8 mouse cellular contexts compared by ENCODE assay signal in the genomic region with DNA sequence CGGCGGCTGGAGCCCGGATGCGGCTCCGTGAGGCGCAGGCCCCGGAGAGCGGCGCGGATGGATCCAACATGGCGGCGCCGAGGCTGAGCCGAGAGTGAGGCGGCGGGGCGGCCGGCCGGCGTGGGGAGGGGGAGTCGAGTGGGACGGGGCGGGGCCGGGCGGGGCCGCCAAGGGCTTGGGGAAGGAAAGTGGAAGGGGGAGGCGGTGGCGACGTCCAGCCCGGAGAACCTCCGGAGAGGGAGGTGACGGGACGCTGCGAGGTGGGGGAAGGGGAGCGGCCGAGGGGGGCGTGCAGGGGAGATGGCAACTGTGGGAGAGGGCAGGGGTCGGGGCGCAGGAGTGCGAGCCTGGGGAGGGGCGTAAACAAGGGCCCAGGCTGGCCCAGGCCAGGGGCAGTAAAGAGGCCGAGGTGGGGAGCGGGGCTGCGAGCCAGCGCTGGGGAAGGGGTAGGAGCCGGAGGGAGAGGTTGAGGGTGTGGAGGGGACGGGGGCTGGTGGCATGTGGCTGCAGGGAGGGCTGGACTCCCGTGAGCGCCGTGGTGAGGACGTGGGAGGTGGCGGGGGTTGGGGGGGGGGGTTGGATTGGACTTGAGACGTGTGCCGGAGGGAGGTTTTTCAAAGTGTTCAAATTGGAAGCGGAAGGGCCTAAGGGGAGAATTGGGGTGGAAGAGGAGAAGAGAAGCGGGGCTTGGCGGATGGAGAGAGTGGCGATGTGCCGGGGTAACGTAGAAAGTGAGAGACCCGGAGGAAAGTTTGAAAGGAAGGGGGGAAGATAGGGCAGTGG. TPM values are rescaled to one million over a fixed set of nuclear protein-coding genes. Genes with fewer than 3 reads are reported as not detected.
DNase-seq lines count a peak whose midpoint lies in the region; ATAC-seq and TF ChIP-seq lines count a peak whose summit lies in the region.

No protein-coding gene starts in this region.

- peak overlapping the region; percentile 88 for H3K4me2 ChIP-seq in hindbrain, embryonic 15.5 days
- H3K4me2 ChIP-seq in liver, embryonic 15.5 days: peak overlapping the region; percentile 78
- peak overlapping the region; percentile 84 for H3K4me2 ChIP-seq in neural tube, embryonic 15.5 days

- no peak; the same call in none of the 2 replicates for TF ChIP-seq POLR2A in spleen, adult 2 months (IDR thresholded peaks at IDR 0.05; ENCODE audit: low read depth, low read length)

- WGBS in spleen, adult 2 months: 3% methylated on average over 43 of the region's 61 CpGs
- WGBS in hindbrain, embryonic 15.5 days: under 1% methylated on average over 42 of the region's 61 CpGs
- 2% methylated on average over 59 of the region's 61 CpGs for WGBS in liver, embryonic 15.5 days (ENCODE audit: insufficient replicate concordance)
- 1% methylated on average over 39 of the region's 61 CpGs for WGBS in neural tube, embryonic 15.5 days

- DNase-seq in spleen, adult 2 months (ENCODE audit: low read depth in 1 of 2, low spot score in 2 of 2): no peak
- DNase-seq in spleen, postnatal 14 days (ENCODE audit: low spot score in 2 of 2): no peak
- peak; percentile 63 to 68 for DNase-seq in adrenal gland, postnatal 4 days (ENCODE audit: low spot score in 2 of 2)
- no peak for DNase-seq in layer of hippocampus, postnatal 10 days (ENCODE audit: low spot score in 2 of 2)

- peak overlapping the region; percentile 71 for H3K4me3 ChIP-seq in spleen, adult 2 months (ENCODE audit: extremely low read depth, insufficient read depth, insufficient read length)
- H3K4me3 ChIP-seq in hindbrain, embryonic 15.5 days: peak overlapping the region; percentile 93
- H3K4me3 ChIP-seq in liver, embryonic 15.5 days (replicated peaks): peak overlapping the region; percentile 93
- H3K4me3 ChIP-seq in neural tube, embryonic 15.5 days (replicated peaks): peak overlapping the region; percentile 84

- H3K27me3 ChIP-seq in spleen, adult 2 months (ENCODE audit: control insufficient read depth, insufficient read depth, low read length): no peaks in the 10 kb centered on the region
- no peaks in the 10 kb centered on the region for H3K27me3 ChIP-seq in hindbrain, embryonic 15.5 days
- no peaks in the 10 kb centered on the region for H3K27me3 ChIP-seq in liver, embryonic 15.5 days
- H3K27me3 ChIP-seq in neural tube, embryonic 15.5 days (replicated peaks): no peaks in the 10 kb centered on the region

- H3K9me3 ChIP-seq in hindbrain, embryonic 15.5 days: no peaks in the 10 kb centered on the region
- no peaks in the 10 kb centered on the region for H3K9me3 ChIP-seq in liver, embryonic 15.5 days (replicated peaks)
- H3K9me3 ChIP-seq in neural tube, embryonic 15.5 days (replicated peaks): no peaks in the 10 kb centered on the region

- peaks cover 3% of the 10 kb centered on the region for H3K4me1 ChIP-seq in spleen, adult 2 months (ENCODE audit: control insufficient read depth, insufficient read depth, insufficient read length)
- peaks cover 33% of the 10 kb centered on the region for H3K4me1 ChIP-seq in hindbrain, embryonic 15.5 days (replicated peaks)
- peaks cover 48% of the 10 kb centered on the region for H3K4me1 ChIP-seq in liver, embryonic 15.5 days (replicated peaks)
- H3K4me1 ChIP-seq in neural tube, embryonic 15.5 days: peaks cover 65% of the 10 kb centered on the region

- ATAC-seq in erythroblast, adult 5-6 weeks (replicated peaks; ENCODE audit: low FRiP score, poor library complexity, severe bottlenecking): peak; percentile 57
- peak; percentile 84 for ATAC-seq in hindbrain, embryonic 15.5 days (ENCODE audit: low FRiP score, low read depth)
- ATAC-seq in liver, embryonic 15.5 days (ENCODE audit: insufficient read depth): peak; percentile 71; the same call in 1 of the 2 replicates
- ATAC-seq in neural tube, embryonic 15.5 days (ENCODE audit: low FRiP score): peak; percentile 82

- H3K36me3 ChIP-seq in spleen, adult 2 months (ENCODE audit: control insufficient read depth, insufficient read depth, low read length): no peaks in the 10 kb centered on the region
- no peaks in the 10 kb centered on the region for H3K36me3 ChIP-seq in hindbrain, embryonic 15.5 days
- peaks cover 6% of the 10 kb centered on the region; the same call in 1 of the 2 replicates for H3K36me3 ChIP-seq in liver, embryonic 15.5 days (replicated peaks)
- peaks cover 11% of the 10 kb centered on the region for H3K36me3 ChIP-seq in neural tube, embryonic 15.5 days

- peak overlapping the region; percentile 94 for H3K27ac ChIP-seq in spleen, adult 2 months (ENCODE audit: insufficient read depth, low read length)
- peak overlapping the region; percentile 99 for H3K27ac ChIP-seq in hindbrain, embryonic 15.5 days (replicated peaks)
- peak overlapping the region; percentile 98 for H3K27ac ChIP-seq in liver, embryonic 15.5 days (replicated peaks)
- peak overlapping the region; percentile 99 for H3K27ac ChIP-seq in neural tube, embryonic 15.5 days (replicated peaks)

- TF ChIP-seq CTCF in spleen, adult 2 months (IDR thresholded peaks at IDR 0.05; ENCODE audit: extremely low read depth, insufficient read depth, insufficient read length, insufficient replicate concordance): no peak

- peak overlapping the region; percentile 91 for H3K9ac ChIP-seq in hindbrain, embryonic 15.5 days
- H3K9ac ChIP-seq in liver, embryonic 15.5 days: peak overlapping the region; percentile 85
- peak overlapping the region; percentile 83 for H3K9ac ChIP-seq in neural tube, embryonic 15.5 days (replicated peaks)

RNA-seq across cellular contexts. Expression of a gene that starts 0.7 kb away (rescaled TPM):
- polyA plus RNA-seq in spleen, adult 2 months (2012; rRNA removed): 25.7 and 29.3 TPM in 2 replicates
- total RNA-seq in adrenal gland, postnatal 4 days (2021): 10 to 100 TPM; 41.2 to 43.1 TPM
- total RNA-seq in erythroblast, adult 5-6 weeks (2015; ENCODE audit: low replicate concordance): 3.8 and 4.8 TPM in 2 replicates
- total RNA-seq in erythroblast, adult 5-6 weeks (2017; ENCODE audit: low replicate concordance): 4.3 and 6.7 TPM in 2 replicates
- 47.3 and 51.6 TPM in 2 replicates for polyA plus RNA-seq in hindbrain, embryonic 15.5 days (2015; fragmentation: Nextera tagmentation; extraction: Ambion mirVana)
- 18.6 and 20.1 TPM in 2 replicates for polyA plus RNA-seq in liver, embryonic 15.5 days (2015; fragmentation: Nextera tagmentation; extraction: Ambion mirVana)
- 44.1 and 49.9 TPM in 2 replicates for polyA plus RNA-seq in neural tube, embryonic 15.5 days (2015; fragmentation: Nextera tagmentation; extraction: Ambion mirVana)
- 10 to 100 TPM; 30.9 to 33.7 TPM for total RNA-seq in layer of hippocampus, postnatal 10 days (2021)

RNA-seq across cellular contexts. Expression of a gene that starts 15.8 kb away (rescaled TPM):
- 22.6 and 25.9 TPM in 2 replicates for polyA plus RNA-seq in spleen, adult 2 months (2012; rRNA removed)
- 10 to 100 TPM; 62.0 to 68.3 TPM for total RNA-seq in adrenal gland, postnatal 4 days (2021)
- 6.7 and 7.3 TPM in 2 replicates for total RNA-seq in erythroblast, adult 5-6 weeks (2015; ENCODE audit: low replicate concordance)
- 11.0 and 13.8 TPM in 2 replicates for total RNA-seq in erythroblast, adult 5-6 weeks (2017; ENCODE audit: low replicate concordance)
- 51.4 and 52.1 TPM in 2 replicates for polyA plus RNA-seq in hindbrain, embryonic 15.5 days (2015; fragmentation: Nextera tagmentation; extraction: Ambion mirVana)
- 33.1 and 39.1 TPM in 2 replicates for polyA plus RNA-seq in liver, embryonic 15.5 days (2015; fragmentation: Nextera tagmentation; extraction: Ambion mirVana)
- 53.0 and 53.1 TPM in 2 replicates for polyA plus RNA-seq in neural tube, embryonic 15.5 days (2015; fragmentation: Nextera tagmentation; extraction: Ambion mirVana)
- total RNA-seq in layer of hippocampus, postnatal 10 days (2021): 10 to 100 TPM; 37.7 to 42.8 TPM

RNA-seq across cellular contexts. Expression of a gene that starts 15.8 kb away (rescaled TPM):
- polyA plus RNA-seq in spleen, adult 2 months (2012; rRNA removed): 8.5 TPM in 2 replicates
- total RNA-seq in adrenal gland, postnatal 4 days (2021): 100 to 1,000 TPM; 120 to 125 TPM
- 5.4 and 7.1 TPM in 2 replicates for total RNA-seq in erythroblast, adult 5-6 weeks (2015; ENCODE audit: low replicate concordance)
- 1.5 and 15.1 TPM in 2 replicates for total RNA-seq in erythroblast, adult 5-6 weeks (2017; ENCODE audit: low replicate concordance)
- polyA plus RNA-seq in hindbrain, embryonic 15.5 days (2015; fragmentation: Nextera tagmentation; extraction: Ambion mirVana): 139 and 153 TPM in 2 replicates
- polyA plus RNA-seq in liver, embryonic 15.5 days (2015; fragmentation: Nextera tagmentation; extraction: Ambion mirVana): 32.8 and 37.5 TPM in 2 replicates
- 146 and 162 TPM in 2 replicates for polyA plus RNA-seq in neural tube, embryonic 15.5 days (2015; fragmentation: Nextera tagmentation; extraction: Ambion mirVana)
- 100 to 1,000 TPM; 135 to 165 TPM for total RNA-seq in layer of hippocampus, postnatal 10 days (2021)

RNA-seq across cellular contexts. Expression of a gene that starts 31.0 kb away (rescaled TPM):
- 0.20 and 0.62 TPM in 2 replicates for polyA plus RNA-seq in spleen, adult 2 months (2012; rRNA removed)
- 1 to 10 TPM; 6.2 to 6.8 TPM for total RNA-seq in adrenal gland, postnatal 4 days (2021)
- not detected in 2 replicates for total RNA-seq in erythroblast, adult 5-6 weeks (2015; ENCODE audit: low replicate concordance)
- total RNA-seq in erythroblast, adult 5-6 weeks (2017; ENCODE audit: low replicate concordance): not detected in 2 replicates
- polyA plus RNA-seq in hindbrain, embryonic 15.5 days (2015; fragmentation: Nextera tagmentation; extraction: Ambion mirVana): 2.5 and 3.3 TPM in 2 replicates
- 0.21 and 0.33 TPM in 2 replicates for polyA plus RNA-seq in liver, embryonic 15.5 days (2015; fragmentation: Nextera tagmentation; extraction: Ambion mirVana)
- polyA plus RNA-seq in neural tube, embryonic 15.5 days (2015; fragmentation: Nextera tagmentation; extraction: Ambion mirVana): 4.0 and 4.1 TPM in 2 replicates
- total RNA-seq in layer of hippocampus, postnatal 10 days (2021): 1 to 10 TPM; 6.3 to 8.6 TPM

RNA-seq across cellular contexts. Expression of a gene that starts 34.8 kb away (rescaled TPM):
- polyA plus RNA-seq in spleen, adult 2 months (2012; rRNA removed): 9.8 and 11.1 TPM in 2 replicates
- total RNA-seq in adrenal gland, postnatal 4 days (2021): 100 to 1,000 TPM; 138 to 155 TPM
- 23.4 and 28.6 TPM in 2 replicates for total RNA-seq in erythroblast, adult 5-6 weeks (2015; ENCODE audit: low replicate concordance)
- total RNA-seq in erythroblast, adult 5-6 weeks (2017; ENCODE audit: low replicate concordance): 13.9 and 19.3 TPM in 2 replicates
- 109 and 110 TPM in 2 replicates for polyA plus RNA-seq in hindbrain, embryonic 15.5 days (2015; fragmentation: Nextera tagmentation; extraction: Ambion mirVana)
- 40.6 and 41.4 TPM in 2 replicates for polyA plus RNA-seq in liver, embryonic 15.5 days (2015; fragmentation: Nextera tagmentation; extraction: Ambion mirVana)
- 115 and 119 TPM in 2 replicates for polyA plus RNA-seq in neural tube, embryonic 15.5 days (2015; fragmentation: Nextera tagmentation; extraction: Ambion mirVana)
- 100 to 1,000 TPM; 102 to 114 TPM for total RNA-seq in layer of hippocampus, postnatal 10 days (2021)

Comparison
In these comparisons a context has a peak if more than half of its experiments do, and no peak if none do; other contexts are left out.
1. DNase-seq: peak in adrenal gland, postnatal 4 days (2 of 2); none in spleen, adult 2 months (0 of 2), spleen, postnatal 14 days (0 of 2) and layer of hippocampus, postnatal 10 days (0 of 2).
2. Peak in every context shown above with its lines, with median percentiles within 50 percentile points of each other: H3K27ac ChIP-seq, H3K4me3 ChIP-seq, ATAC-seq, H3K4me2 ChIP-seq and H3K9ac ChIP-seq.